Mouse (Mus musculus): Measurements from ENCODE around the gene Cnga1. TPM values are rescaled to one million over a fixed set of nuclear protein-coding genes. Genes with fewer than 3 reads are reported as not detected.
"Not testable (repeated sequence)": the region's sequence is repeated elsewhere in the genome, so short reads cannot be mapped to it uniquely, and the experiment has no call there.

The Cnga1 gene
- polyA plus RNA-seq, 1 experiment, result 1.6 TPM

DNA sequence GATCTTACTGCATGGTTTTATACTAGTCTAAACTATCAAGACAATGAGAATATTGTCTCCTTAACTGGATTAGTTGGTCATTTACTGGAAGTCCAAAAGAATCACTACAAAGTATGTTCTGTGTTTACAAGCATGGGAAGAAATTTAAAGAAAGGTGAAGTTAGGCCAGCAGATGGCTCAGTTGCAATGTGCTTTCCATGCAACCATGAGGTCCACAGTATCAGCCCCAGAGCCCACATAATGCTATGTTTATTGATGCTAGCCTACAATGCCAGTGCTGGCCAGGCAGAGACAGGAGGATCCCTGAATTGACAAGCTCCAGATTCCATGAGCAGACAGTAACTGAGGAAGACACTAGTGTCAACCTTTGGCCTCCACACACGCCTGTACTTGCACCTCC, 23.1 kb downstream of the Cnga1 start:
- DNase-seq, result peak; percentile 32
- WGBS, result 100% methylated on average over 1 of the region's 1 CpGs
- no peak overlapping the region for H3K27ac ChIP-seq (ENCODE audit: control insufficient read depth, insufficient read depth, low read length)
- H3K36me3 ChIP-seq (ENCODE audit: control insufficient read depth, insufficient read depth, low read length), result no peaks in the 10 kb centered on the region
- H3K27me3 ChIP-seq (ENCODE audit: control insufficient read depth, insufficient read depth, low read length), result no peaks in the 10 kb centered on the region
- H3K4me3 ChIP-seq (ENCODE audit: control insufficient read depth, insufficient read depth, low read length), result no peak overlapping the region
- no peaks in the 10 kb centered on the region for H3K4me1 ChIP-seq (replicated peaks; ENCODE audit: control insufficient read depth, insufficient read depth, low read length)
- TF ChIP-seq CTCF (IDR thresholded peaks at IDR 0.05; ENCODE audit: borderline replicate concordance, control insufficient read depth, extremely low read depth, insufficient read depth, low read length, poor library complexity) (no peak), POLR2A (IDR thresholded peaks at IDR 0.05; ENCODE audit: control insufficient read depth, extremely low read depth, insufficient read depth, low read length, poor library complexity) (no peak)

DNA sequence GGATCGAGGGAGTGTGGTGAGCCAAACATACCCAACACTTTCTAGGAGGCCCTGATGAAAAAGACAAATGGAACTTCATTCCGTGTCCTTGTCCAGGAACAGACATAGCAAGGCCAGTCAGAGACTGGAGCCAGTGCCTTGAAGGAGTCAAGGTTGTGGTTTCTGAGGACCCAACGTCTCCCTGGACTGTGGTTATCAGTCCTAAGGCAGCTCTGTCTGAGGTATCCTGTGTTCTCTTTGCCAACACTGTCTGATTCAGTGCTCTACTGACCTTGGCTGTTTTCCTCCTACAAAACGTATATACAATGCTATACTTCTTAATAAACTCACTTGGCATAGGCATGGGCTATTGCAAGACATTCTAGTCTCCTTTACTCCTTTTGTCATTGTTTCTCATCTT, 26.7 kb downstream of the Cnga1 start:
- 67% methylated on average over 4 of the region's 4 CpGs for WGBS
- no peaks in the 10 kb centered on the region for H3K27me3 ChIP-seq (ENCODE audit: control insufficient read depth, insufficient read depth, low read length)
- DNase-seq, result no peak
- TF ChIP-seq CTCF (IDR thresholded peaks at IDR 0.05; ENCODE audit: borderline replicate concordance, control insufficient read depth, extremely low read depth, insufficient read depth, low read length, poor library complexity), result no peak
- TF ChIP-seq POLR2A (IDR thresholded peaks at IDR 0.05; ENCODE audit: control insufficient read depth, extremely low read depth, insufficient read depth, low read length, poor library complexity), result no peak
- H3K4me3 ChIP-seq (ENCODE audit: control insufficient read depth, insufficient read depth, low read length), result no peak overlapping the region
- no peaks in the 10 kb centered on the region for H3K36me3 ChIP-seq (ENCODE audit: control insufficient read depth, insufficient read depth, low read length)
- H3K27ac ChIP-seq (ENCODE audit: control insufficient read depth, insufficient read depth, low read length), result no peak overlapping the region
- H3K4me1 ChIP-seq (replicated peaks; ENCODE audit: control insufficient read depth, insufficient read depth, low read length), result no peaks in the 10 kb centered on the region

DNA sequence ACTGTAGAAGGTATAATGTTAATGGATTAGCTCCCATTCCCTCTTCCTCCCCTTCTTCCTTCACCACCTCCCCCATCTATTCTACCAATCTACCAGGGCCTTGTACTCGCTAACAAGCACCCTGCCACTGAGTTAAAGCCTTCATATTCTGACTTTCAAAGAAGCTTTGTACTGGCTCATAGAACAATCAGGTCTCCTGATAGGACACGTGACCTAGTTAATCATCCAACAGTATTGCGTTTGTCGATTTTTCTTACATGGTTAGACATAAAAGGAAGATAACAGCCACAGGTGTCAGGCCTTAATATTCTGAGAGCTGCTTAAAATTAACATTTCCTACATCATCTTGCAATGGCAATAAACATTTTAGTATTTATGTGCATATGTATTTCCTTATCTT, 40.9 kb downstream of the Cnga1 start:
- Histone ChIP-seq H3K36me3 (ENCODE audit: control insufficient read depth, insufficient read depth, low read length) (no peaks in the 10 kb centered on the region), H3K4me1 (replicated peaks; ENCODE audit: control insufficient read depth, insufficient read depth, low read length) (no peaks in the 10 kb centered on the region), H3K27ac (ENCODE audit: control insufficient read depth, insufficient read depth, low read length) (no peak overlapping the region), H3K27me3 (ENCODE audit: control insufficient read depth, insufficient read depth, low read length) (no peaks in the 10 kb centered on the region), H3K4me3 (ENCODE audit: control insufficient read depth, insufficient read depth, low read length) (no peak overlapping the region)
- no peak for DNase-seq
- WGBS, result 93% methylated on average over 4 of the region's 4 CpGs
- TF ChIP-seq CTCF (IDR thresholded peaks at IDR 0.05; ENCODE audit: borderline replicate concordance, control insufficient read depth, extremely low read depth, insufficient read depth, low read length, poor library complexity), result no peak

DNA sequence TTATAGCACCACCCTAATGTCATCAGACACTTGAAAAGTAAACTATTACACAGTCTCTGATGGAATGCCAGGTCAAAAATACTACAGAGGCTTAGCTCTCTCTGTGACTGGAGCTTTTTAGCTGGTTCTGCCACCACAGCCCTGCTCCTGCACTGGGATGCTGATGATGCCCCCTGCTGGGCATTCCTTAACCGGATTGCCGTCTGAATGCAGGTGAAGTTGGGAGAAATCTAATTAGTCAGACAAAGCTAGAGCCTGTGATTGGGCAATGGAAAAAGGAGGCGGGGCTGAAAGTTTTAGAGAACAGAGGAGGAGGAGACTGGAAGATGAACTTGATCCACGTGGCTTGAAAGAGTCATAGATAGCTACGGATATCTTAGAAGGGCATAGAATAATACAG, 43.1 kb downstream of the Cnga1 start:
- H3K27me3 ChIP-seq (ENCODE audit: control insufficient read depth, insufficient read depth, low read length), result no peaks in the 10 kb centered on the region
- H3K4me3 ChIP-seq (ENCODE audit: control insufficient read depth, insufficient read depth, low read length), result no peak overlapping the region
- 16% methylated on average over 5 of the region's 5 CpGs for WGBS
- peak; percentile 45; the same call in 1 of the 2 replicates for TF ChIP-seq CTCF (IDR thresholded peaks at IDR 0.05; ENCODE audit: borderline replicate concordance, control insufficient read depth, extremely low read depth, insufficient read depth, low read length, poor library complexity)
- TF ChIP-seq POLR2A (IDR thresholded peaks at IDR 0.05; ENCODE audit: control insufficient read depth, extremely low read depth, insufficient read depth, low read length, poor library complexity), result no peak
- DNase-seq, result peak; percentile 61
- no peaks in the 10 kb centered on the region for H3K36me3 ChIP-seq (ENCODE audit: control insufficient read depth, insufficient read depth, low read length)
- H3K27ac ChIP-seq (ENCODE audit: control insufficient read depth, insufficient read depth, low read length), result no peak overlapping the region
- H3K4me1 ChIP-seq (replicated peaks; ENCODE audit: control insufficient read depth, insufficient read depth, low read length), result no peaks in the 10 kb centered on the region

DNA sequence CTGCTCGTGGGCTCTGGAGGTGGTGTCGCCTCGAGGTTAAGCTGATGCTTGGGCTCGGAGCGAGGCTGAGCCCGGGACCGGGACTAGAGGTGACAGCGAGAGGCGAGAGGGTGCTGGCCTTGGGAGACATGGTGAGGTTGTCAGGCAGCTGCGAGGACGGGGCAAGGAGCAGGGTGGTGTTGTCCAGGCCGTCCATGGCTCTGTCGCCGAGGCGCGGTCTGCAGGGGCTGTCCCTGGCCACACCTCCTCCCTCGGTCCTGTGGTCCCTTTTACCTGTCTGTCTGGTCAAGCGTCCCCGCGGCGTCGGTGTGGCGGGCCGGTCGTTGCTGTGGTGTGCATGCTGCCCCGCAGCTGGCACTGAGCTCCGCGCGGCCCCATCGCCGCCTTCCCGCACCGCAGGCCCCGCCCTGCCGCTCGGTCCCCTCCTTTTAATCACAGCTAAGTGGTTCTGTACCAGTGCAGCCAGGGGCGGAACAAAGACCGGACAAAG, 56.8 kb downstream of the Cnga1 start, which contains the start of gene Gm5868:
Gene Gm5868, minus strand, starts transcription at position 360 of the 490 bp plus-strand sequence.
- Histone ChIP-seq H3K27me3 (ENCODE audit: control insufficient read depth, insufficient read depth, low read length) (peaks cover 5% of the 10 kb centered on the region; the same call in 1 of the 2 replicates), H3K27ac (ENCODE audit: control insufficient read depth, insufficient read depth, low read length) (no peak within 1 kb of the TSS), H3K36me3 (ENCODE audit: control insufficient read depth, insufficient read depth, low read length) (no peaks in the 10 kb centered on the region), H3K4me1 (replicated peaks; ENCODE audit: control insufficient read depth, insufficient read depth, low read length) (0 out of 2 replicates have a peak, but pooled peaks cover 5% of the 10 kb centered on the region), H3K4me3 (ENCODE audit: control insufficient read depth, insufficient read depth, low read length) (no peak within 1 kb of the TSS)
- no peak for TF ChIP-seq CTCF (IDR thresholded peaks at IDR 0.05; ENCODE audit: borderline replicate concordance, control insufficient read depth, extremely low read depth, insufficient read depth, low read length, poor library complexity)
- WGBS, result 11% methylated on average over 34 of the region's 38 CpGs
- no peak for DNase-seq

DNA sequence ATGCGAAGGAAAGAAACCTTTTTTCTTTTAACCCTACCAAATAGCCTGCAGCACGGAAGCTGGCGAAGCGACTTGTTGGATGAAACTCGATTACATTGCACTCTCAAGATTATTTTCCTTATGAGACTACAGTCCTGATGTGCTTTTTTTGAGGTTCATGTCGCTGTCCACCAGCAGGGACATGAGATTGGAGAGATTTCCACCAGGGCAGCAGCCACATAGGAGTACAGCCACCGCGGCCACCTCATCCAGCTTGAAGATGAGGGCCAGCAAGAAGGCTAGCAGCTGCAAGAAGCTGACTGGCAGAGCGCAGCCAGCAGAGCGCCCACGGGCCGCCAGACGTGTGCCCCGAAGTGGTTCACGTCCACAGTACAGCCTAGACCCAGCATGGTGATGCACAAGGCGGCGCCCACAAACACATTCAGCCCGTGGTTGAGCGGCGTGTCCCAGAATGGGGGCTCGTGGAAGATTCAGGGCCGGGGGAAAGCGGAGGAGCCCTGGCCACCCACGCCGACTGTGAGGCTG, 57.3 kb downstream of the Cnga1 start:
- H3K4me1 ChIP-seq (replicated peaks; ENCODE audit: control insufficient read depth, insufficient read depth, low read length); H3K27me3 ChIP-seq (ENCODE audit: control insufficient read depth, insufficient read depth, low read length); DNase-seq; H3K27ac ChIP-seq (ENCODE audit: control insufficient read depth, insufficient read depth, low read length); H3K36me3 ChIP-seq (ENCODE audit: control insufficient read depth, insufficient read depth, low read length); H3K4me3 ChIP-seq (ENCODE audit: control insufficient read depth, insufficient read depth, low read length): not testable (repeated sequence)
- WGBS, result 51% methylated on average over 25 of the region's 25 CpGs

DNA sequence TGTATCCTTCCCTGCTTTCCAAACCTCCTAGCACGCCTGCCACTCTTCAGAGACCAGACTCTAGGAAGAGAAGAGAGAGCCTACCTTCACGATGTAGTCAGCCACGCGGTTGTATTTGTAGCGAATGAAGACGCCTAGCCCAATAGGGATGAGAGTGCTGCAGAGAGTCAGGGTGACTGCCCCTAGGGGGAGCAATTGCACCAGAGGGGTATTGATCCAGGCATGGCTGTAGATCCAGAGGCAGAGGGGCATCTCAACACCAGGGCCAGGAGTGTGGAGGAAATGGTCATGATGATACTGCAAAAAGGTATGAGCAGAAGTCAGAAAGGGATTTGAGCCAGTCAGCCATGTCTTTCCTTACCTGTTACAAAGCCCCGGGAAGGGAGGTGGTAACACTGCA, 58.0 kb downstream of the Cnga1 start:
- DNase-seq, result peak; percentile 16
- not testable (repeated sequence) for H3K27me3 ChIP-seq (ENCODE audit: control insufficient read depth, insufficient read depth, low read length); H3K4me1 ChIP-seq (replicated peaks; ENCODE audit: control insufficient read depth, insufficient read depth, low read length); H3K27ac ChIP-seq (ENCODE audit: control insufficient read depth, insufficient read depth, low read length); H3K36me3 ChIP-seq (ENCODE audit: control insufficient read depth, insufficient read depth, low read length); H3K4me3 ChIP-seq (ENCODE audit: control insufficient read depth, insufficient read depth, low read length)
- 48% methylated on average over 7 of the region's 7 CpGs for WGBS

DNA sequence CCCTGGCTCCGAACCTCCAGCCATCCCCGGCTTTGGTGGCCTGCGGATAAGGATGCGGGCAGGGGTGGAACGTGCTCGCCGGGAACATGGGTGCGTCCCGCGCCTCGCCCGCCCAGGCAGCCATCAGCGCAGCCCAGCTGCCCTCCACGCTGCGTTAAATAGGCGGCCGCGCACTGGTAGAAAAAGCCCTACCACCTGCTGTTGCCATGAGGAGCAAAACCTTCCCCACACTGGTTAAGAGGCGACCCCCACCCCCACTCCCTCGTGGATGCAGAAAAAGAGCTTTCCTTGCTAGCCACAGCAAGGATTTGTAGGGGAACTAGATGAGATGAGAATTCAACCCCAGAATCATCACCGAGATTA, 63.1 kb downstream of the Cnga1 start, which contains the start of gene Zar1:
Gene Zar1, minus strand, starts transcription at position 285 of the 363 bp plus-strand sequence.
- H3K36me3 ChIP-seq (ENCODE audit: control insufficient read depth, insufficient read depth, low read length); H3K27me3 ChIP-seq (ENCODE audit: control insufficient read depth, insufficient read depth, low read length); H3K4me1 ChIP-seq (replicated peaks; ENCODE audit: control insufficient read depth, insufficient read depth, low read length); DNase-seq; H3K27ac ChIP-seq (ENCODE audit: control insufficient read depth, insufficient read depth, low read length): not testable (repeated sequence)
- 22% methylated on average over 20 of the region's 21 CpGs for WGBS
- H3K4me3 ChIP-seq (ENCODE audit: control insufficient read depth, insufficient read depth, low read length), result peak within 1 kb of the TSS; percentile 24

DNA sequence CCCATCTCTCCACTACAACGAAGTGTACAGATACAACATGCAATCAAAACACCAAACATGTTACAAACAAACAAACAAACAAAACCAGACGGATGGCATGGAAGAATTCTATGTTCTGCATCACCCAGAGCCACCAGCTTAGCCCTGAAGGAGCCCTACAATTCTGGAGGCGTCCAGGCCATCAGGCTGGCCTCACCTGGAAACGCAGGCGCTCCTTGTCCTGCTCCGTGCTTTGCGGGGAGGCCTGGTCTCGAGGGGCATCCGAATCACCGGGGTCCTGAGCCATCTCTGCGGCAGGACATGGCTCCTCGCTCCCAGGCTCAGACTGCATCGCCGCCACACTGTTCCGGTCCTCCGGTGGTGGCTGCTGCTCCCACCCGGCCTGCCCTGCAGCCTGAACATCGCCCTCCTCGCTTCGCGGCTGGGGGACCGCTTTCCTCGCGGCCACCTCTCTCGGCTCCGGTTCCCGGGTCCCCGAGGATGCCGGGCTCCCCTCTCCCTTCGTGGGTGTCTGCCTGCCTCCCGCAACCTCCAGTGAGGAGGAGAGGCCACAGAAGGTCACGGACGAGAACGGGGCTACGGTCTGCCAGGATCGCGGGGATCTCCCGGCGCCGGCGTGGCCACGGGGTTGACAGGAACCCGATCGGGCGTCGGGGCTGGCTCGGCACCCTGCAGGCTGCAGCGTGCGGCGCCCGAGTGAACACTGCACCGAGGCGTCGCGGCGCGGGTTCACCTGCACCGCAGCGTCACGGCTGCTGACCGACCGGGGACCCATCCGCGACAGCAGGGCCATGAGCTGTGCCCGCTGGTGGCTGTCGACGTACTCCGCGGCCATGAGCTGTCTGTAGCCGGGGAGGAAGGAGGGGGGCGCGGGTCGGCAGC, 63.7 kb downstream of the Cnga1 start:
- not testable (repeated sequence) for H3K27ac ChIP-seq (ENCODE audit: control insufficient read depth, insufficient read depth, low read length); H3K36me3 ChIP-seq (ENCODE audit: control insufficient read depth, insufficient read depth, low read length); H3K4me1 ChIP-seq (replicated peaks; ENCODE audit: control insufficient read depth, insufficient read depth, low read length); H3K27me3 ChIP-seq (ENCODE audit: control insufficient read depth, insufficient read depth, low read length)
- peak overlapping the region; percentile 24 for H3K4me3 ChIP-seq (ENCODE audit: control insufficient read depth, insufficient read depth, low read length)
- WGBS, result 7% methylated on average over 65 of the region's 73 CpGs
- DNase-seq, result peak; percentile 9

DNA sequence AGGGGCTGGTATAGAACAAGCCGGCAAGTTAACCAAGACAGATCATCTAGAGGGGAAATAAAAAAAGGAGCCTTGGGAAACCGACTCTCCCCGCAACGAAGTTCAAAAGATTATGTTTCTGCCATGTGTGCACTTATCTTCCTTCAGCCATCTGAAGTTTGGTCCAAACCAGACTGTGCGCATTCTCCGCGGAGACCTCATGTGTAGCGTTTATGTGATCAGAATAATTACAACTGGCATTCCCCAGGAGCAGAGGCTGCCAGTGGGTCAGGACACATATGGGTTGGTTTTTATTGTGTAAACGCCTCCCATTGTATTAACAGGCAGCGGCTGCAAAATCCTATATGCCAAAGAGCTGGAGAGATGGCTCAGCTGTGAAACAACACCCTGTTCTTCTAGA, 64.5 kb downstream of the Cnga1 start:
- not testable (repeated sequence) for H3K4me1 ChIP-seq (replicated peaks; ENCODE audit: control insufficient read depth, insufficient read depth, low read length)
- WGBS, result 79% methylated on average over 10 of the region's 10 CpGs

More for the DNA sequence above, 64.5 kb downstream of the Cnga1 start:
- not testable (repeated sequence) for H3K4me3 ChIP-seq (ENCODE audit: control insufficient read depth, insufficient read depth, low read length); H3K27ac ChIP-seq (ENCODE audit: control insufficient read depth, insufficient read depth, low read length); H3K36me3 ChIP-seq (ENCODE audit: control insufficient read depth, insufficient read depth, low read length); DNase-seq; H3K27me3 ChIP-seq (ENCODE audit: control insufficient read depth, insufficient read depth, low read length)
